Mouse (Mus musculus) testis, adult 2 months (tissue): ENCODE measurements around the gene Cdc42bpg.

ENCODE experiments used
- CTCF ChIP-seq: fragments of 200-500 bp; IDR thresholded peaks from 2 replicates; pipeline ENCODE4 v1.5.1; 2012; ENCODE audit warnings: low read depth, mild to moderate bottlenecking, inconsistent platforms, low read length, moderate library complexity; ENCODE audit not compliant: control insufficient read depth, insufficient read depth, insufficient replicate concordance
- POLR2A ChIP-seq: fragments of 200-500 bp; IDR thresholded peaks from 2 replicates; pipeline ENCODE4 v1.6.1; 2012; ENCODE audit warnings: low read depth, mild to moderate bottlenecking, inconsistent platforms, low read length, moderate library complexity; ENCODE audit not compliant: control insufficient read depth

DNA sequence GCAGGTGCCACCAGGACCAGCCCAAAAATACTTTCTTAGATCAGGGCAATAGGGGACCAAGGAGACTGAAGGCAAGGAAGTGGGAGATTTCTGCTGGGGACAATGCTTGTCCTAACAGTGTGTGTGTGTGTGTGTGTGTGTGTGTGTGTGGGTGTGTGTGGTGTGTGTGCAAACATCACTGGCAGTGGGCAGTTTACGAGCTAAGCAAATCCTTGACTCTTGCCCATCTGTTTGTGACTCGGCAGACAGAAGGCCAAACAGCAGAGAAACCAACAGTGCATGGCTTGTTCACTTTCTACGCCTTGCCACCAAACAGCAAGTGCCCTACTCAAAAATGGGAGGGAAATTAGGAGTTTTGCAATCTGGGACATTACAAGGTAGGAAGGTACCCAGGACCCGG lies 32.7 kb upstream of the Cdc42bpg start:
- TF ChIP-seq CTCF, result no peak
- no peak for TF ChIP-seq POLR2A
